Mouse (Mus musculus): ENCODE measurements at regions not wholly inside any gene's neighbourhood (a gene's known extent, or its start where the extent isn't known, plus 50 kb on each side); places are given as distances from the start of the nearest gene placed in this dataset.

- Histone ChIP-seq H3K36me3 (ENCODE audit: control insufficient read depth in 1 of 2, insufficient read depth in 2 of 2, low read length in 2 of 2) (no peaks in the 10 kb centered on the region), H3K79me2 (ENCODE audit: control insufficient read depth, insufficient read depth, low read length, poor library complexity) (no peaks in the 10 kb centered on the region), H3K27me3 (ENCODE audit: control insufficient read depth in 1 of 2, insufficient read depth in 2 of 2, low read length in 2 of 2) (no peaks in the 10 kb centered on the region), H3K9me3 (replicated peaks; ENCODE audit: insufficient read depth, low read length) (no peaks in the 10 kb centered on the region), H3K4me1 (ENCODE audit: control insufficient read depth in 1 of 2, insufficient read depth in 2 of 2, low read length in 2 of 2) (no peaks in the 10 kb centered on the region), H3K9ac (ENCODE audit: control insufficient read depth, low read depth, low read length, poor library complexity, severe bottlenecking) (no peak overlapping the region), H3K4me3 (ENCODE audit: control insufficient read depth in 1 of 2, insufficient read depth in 1 of 2, low read depth in 2 of 2, low read length in 2 of 2) (no peak overlapping the region), H3K27ac (ENCODE audit: control insufficient read depth, low read depth, low read length) (no peak overlapping the region)
- DNase-seq (ENCODE audit: low read depth, low spot score): no peak
- TF ChIP-seq SMC3 (IDR thresholded peaks at IDR 0.05; ENCODE audit: low read depth, low read length) (no peak), EP300 (IDR thresholded peaks at IDR 0.05; ENCODE audit: low read depth in 1 of 2, low read length in 2 of 2) (no peak), NELFE (IDR thresholded peaks at IDR 0.05; ENCODE audit: low read depth, low read length) (no peak), ZC3H11A (IDR thresholded peaks at IDR 0.05; ENCODE audit: low read depth, low read length) (no peak), MAZ (IDR thresholded peaks at IDR 0.05; ENCODE audit: low read depth, low read length) (no peak), USF2 (IDR thresholded peaks at IDR 0.05; ENCODE audit: borderline replicate concordance in 1 of 2, insufficient read depth in 1 of 2, low read depth in 1 of 2, low read length in 2 of 2) (no peak), JUND (IDR thresholded peaks at IDR 0.05; ENCODE audit: low read depth, low read length) (no peak), MEF2A (IDR thresholded peaks at IDR 0.05; ENCODE audit: extremely low read depth, insufficient replicate concordance, low read depth, low read length, poor library complexity, severe bottlenecking) (no peak)
Observed at GRCm38 (mm10) chr7:121314521-121314920, 77.1 kb upstream of the Hs3st2 start.

- H3K36me3 ChIP-seq (ENCODE audit: control insufficient read depth in 1 of 2, insufficient read depth in 2 of 2, low read length in 2 of 2): no peaks in the 10 kb centered on the region
- H3K9me3 ChIP-seq (replicated peaks; ENCODE audit: insufficient read depth, low read length): no peaks in the 10 kb centered on the region
- H3K4me1 ChIP-seq (ENCODE audit: control insufficient read depth in 1 of 2, insufficient read depth in 2 of 2, low read length in 2 of 2): no peaks in the 10 kb centered on the region
- no peak overlapping the region for H3K27ac ChIP-seq (ENCODE audit: control insufficient read depth, low read depth, low read length)
- H3K4me3 ChIP-seq (ENCODE audit: control insufficient read depth in 1 of 2, insufficient read depth in 1 of 2, low read depth in 2 of 2, low read length in 2 of 2): no peak overlapping the region
- H3K79me2 ChIP-seq (ENCODE audit: control insufficient read depth, insufficient read depth, low read length, poor library complexity): no peaks in the 10 kb centered on the region
- TF ChIP-seq EP300 (IDR thresholded peaks at IDR 0.05; ENCODE audit: low read depth in 1 of 2, low read length in 2 of 2) (no peak), ELF1 (IDR thresholded peaks at IDR 0.05; ENCODE audit: low read depth, low read length) (no peak), JUND (IDR thresholded peaks at IDR 0.05; ENCODE audit: low read depth, low read length) (no peak), TBP (IDR thresholded peaks at IDR 0.05; ENCODE audit: low read depth, low read length) (no peak), BHLHE40 (IDR thresholded peaks at IDR 0.05; ENCODE audit: borderline replicate concordance, low read depth, low read length) (no peak), NELFE (IDR thresholded peaks at IDR 0.05; ENCODE audit: low read depth, low read length) (no peak), USF1 (IDR thresholded peaks at IDR 0.05; ENCODE audit: low read depth, low read length) (no peak), MEF2A (IDR thresholded peaks at IDR 0.05; ENCODE audit: extremely low read depth, insufficient replicate concordance, low read depth, low read length, poor library complexity, severe bottlenecking) (no peak), NRF1 (IDR thresholded peaks at IDR 0.05; ENCODE audit: insufficient read depth, low read depth, low read length, poor library complexity, severe bottlenecking) (no peak), RAD21 (IDR thresholded peaks at IDR 0.05; ENCODE audit: low read depth, low read length) (no peak), E2F4 (IDR thresholded peaks at IDR 0.05; ENCODE audit: borderline replicate concordance, low read depth, low read length) (no peak), ZMIZ1 (IDR thresholded peaks at IDR 0.05; ENCODE audit: low read depth, low read length) (no peak), ETS1 (IDR thresholded peaks at IDR 0.05; ENCODE audit: low read depth, low read length) (no peak), POLR2A (IDR thresholded peaks at IDR 0.05; ENCODE audit: control insufficient read depth in 1 of 2, insufficient read depth in 1 of 2, low read depth in 1 of 2, low read length in 2 of 2, poor library complexity in 1 of 2) (no peak), ZKSCAN1 (IDR thresholded peaks at IDR 0.05; ENCODE audit: low read depth, low read length) (no peak), RCOR1 (IDR thresholded peaks at IDR 0.05; ENCODE audit: low read depth, low read length) (no peak), MYB (IDR thresholded peaks at IDR 0.05; ENCODE audit: low read depth, low read length) (no peak), ZNF384 (IDR thresholded peaks at IDR 0.05; ENCODE audit: low read depth, low read length) (no peak), SMC3 (IDR thresholded peaks at IDR 0.05; ENCODE audit: low read depth, low read length) (no peak)
- H3K27me3 ChIP-seq (ENCODE audit: control insufficient read depth in 1 of 2, insufficient read depth in 2 of 2, low read length in 2 of 2): no peaks in the 10 kb centered on the region
- no peak overlapping the region for H3K9ac ChIP-seq (ENCODE audit: control insufficient read depth, low read depth, low read length, poor library complexity, severe bottlenecking)
- no peak for DNase-seq (ENCODE audit: low read depth, low spot score)
Observed at GRCm38 (mm10) chr7:121329274-121329673, 62.4 kb upstream of the Hs3st2 start.
